Mouse (Mus musculus) bone marrow macrophage, adult 2 months (primary cell): ENCODE data around the gene Cpn2.

Source experiments
- CTCF ChIP-seq: IDR thresholded peaks from 2 replicates; pipeline ENCODE4 v1.5.1; 2012; ENCODE audit warnings: low read depth, mild to moderate bottlenecking, low read length, moderate library complexity
- POLR2A ChIP-seq: IDR thresholded peaks from 2 replicates; pipeline ENCODE4 v1.6.1; 2012; ENCODE audit warnings: mild to moderate bottlenecking, low read depth, low read length, borderline replicate concordance

DNA sequence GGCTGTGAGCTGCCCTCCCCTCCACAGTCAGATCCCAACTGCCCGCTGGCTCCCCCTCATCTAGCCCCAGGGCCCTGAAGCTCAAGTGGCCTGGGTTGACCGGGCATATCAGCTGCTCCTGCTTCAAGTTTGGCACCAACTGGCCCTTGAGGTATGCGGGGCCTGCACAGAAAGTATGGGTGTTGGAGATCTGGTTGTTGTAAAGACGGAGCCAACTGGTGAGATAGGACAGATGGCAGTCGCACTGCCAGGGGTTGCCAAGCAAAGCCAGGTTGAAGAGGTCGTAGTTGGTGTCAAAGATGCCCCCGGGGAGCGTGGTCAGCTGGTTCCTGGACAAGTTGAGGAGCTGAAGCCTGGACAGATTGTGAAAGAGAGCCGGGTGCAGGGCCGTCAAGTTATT lies 7.9 kb downstream of the Cpn2 start:
- TF ChIP-seq CTCF (no peak), POLR2A (no peak)
